Mouse (Mus musculus): Measurements from ENCODE around the gene Ranbp9. TPM values are rescaled to one million over a fixed set of nuclear protein-coding genes. Genes with fewer than 3 reads are reported as not detected.

Gene Ranbp9
- total and polyA plus RNA-seq, 3 experiments, result 17.1 to 25.9 TPM; not detected in 1

GRCm38 (mm10) chr13:43485278-43485976 is 4.3 kb upstream of the Ranbp9 start (continued):
- TF ChIP-seq ZMIZ1 (IDR thresholded peaks at IDR 0.05; ENCODE audit: low read depth, low read length) (no peak), RCOR1 (IDR thresholded peaks at IDR 0.05; ENCODE audit: low read depth, low read length) (peak; percentile 70), MEF2A (IDR thresholded peaks at IDR 0.05; ENCODE audit: extremely low read depth, insufficient replicate concordance, low read depth, low read length, poor library complexity, severe bottlenecking) (no peak), UBTF (IDR thresholded peaks at IDR 0.05; ENCODE audit: borderline replicate concordance, insufficient read depth, low read depth, low read length) (no peak), NRF1 (IDR thresholded peaks at IDR 0.05; ENCODE audit: insufficient read depth, low read depth, low read length, poor library complexity, severe bottlenecking) (no peak), MAFK (IDR thresholded peaks at IDR 0.05; ENCODE audit: borderline replicate concordance, low read depth, low read length) (no peak), SMC3 (IDR thresholded peaks at IDR 0.05; ENCODE audit: low read depth, low read length) (no peak), USF1 (IDR thresholded peaks at IDR 0.05; ENCODE audit: low read depth, low read length) (no peak), NELFE (IDR thresholded peaks at IDR 0.05; ENCODE audit: low read depth, low read length) (no peak), POLR2AphosphoS2 (IDR thresholded peaks at IDR 0.05; ENCODE audit: low read length) (no peak), ZC3H11A (IDR thresholded peaks at IDR 0.05; ENCODE audit: low read depth, low read length) (no peak), MYC (IDR thresholded peaks at IDR 0.05; ENCODE audit: low read depth, low read length) (no peak), SIN3A (IDR thresholded peaks at IDR 0.05; ENCODE audit: low read length) (0 out of 2 replicates have a peak, but pooled peaks have one; percentile 15), MYB (IDR thresholded peaks at IDR 0.05; ENCODE audit: low read depth, low read length) (peak; percentile 56; the same call in 1 of the 2 replicates), GABPA (IDR thresholded peaks at IDR 0.05; ENCODE audit: low read depth, low read length) (no peak)

GRCm38 (mm10) chr13:43482782-43483181 is 1.7 kb upstream of the Ranbp9 start:
- Histone ChIP-seq H3K36me3 (ENCODE audit: control insufficient read depth in 1 of 2, insufficient read depth in 2 of 2, low read length in 2 of 2) (peaks cover 0 to 24% of the 10 kb centered on the region in 2 experiments; a peak in 2 of 4 replicates), H3K27me3 (ENCODE audit: control insufficient read depth in 1 of 2, insufficient read depth in 2 of 2, low read length in 2 of 2) (no peaks in the 10 kb centered on the region; a peak in 1 of 4 replicates), H3K4me1 (ENCODE audit: control insufficient read depth in 1 of 2, insufficient read depth in 2 of 2, low read length in 2 of 2) (peaks cover 15 to 21% of the 10 kb centered on the region in 2 experiments), H3K9me3 (replicated peaks; ENCODE audit: insufficient read depth, low read length) (no peaks in the 10 kb centered on the region), H3K27ac (ENCODE audit: control insufficient read depth, low read depth, low read length) (no peak overlapping the region), H3K79me2 (ENCODE audit: control insufficient read depth, insufficient read depth, low read length, poor library complexity) (peaks cover 29% of the 10 kb centered on the region), H3K9ac (ENCODE audit: control insufficient read depth, low read depth, low read length, poor library complexity, severe bottlenecking) (no peak overlapping the region), H3K4me3 (ENCODE audit: control insufficient read depth in 1 of 2, insufficient read depth in 1 of 2, low read depth in 2 of 2, low read length in 2 of 2) (no peak overlapping the region)
- TF ChIP-seq POLR2AphosphoS2 (IDR thresholded peaks at IDR 0.05; ENCODE audit: low read length) (no peak), E2F4 (IDR thresholded peaks at IDR 0.05; ENCODE audit: borderline replicate concordance, low read depth, low read length) (no peak), RAD21 (IDR thresholded peaks at IDR 0.05; ENCODE audit: low read depth, low read length) (no peak), ZC3H11A (IDR thresholded peaks at IDR 0.05; ENCODE audit: low read depth, low read length) (no peak), JUND (IDR thresholded peaks at IDR 0.05; ENCODE audit: low read depth, low read length) (no peak), TCF12 (IDR thresholded peaks at IDR 0.05; ENCODE audit: low read depth, low read length) (peak; percentile 38; the same call in 1 of the 2 replicates), KAT2A (conservative IDR thresholded peaks at IDR 0.05; ENCODE audit: low read depth, low read length) (no peak), TAL1 (IDR thresholded peaks at IDR 0.05; ENCODE audit: low read length) (no peak), RCOR1 (IDR thresholded peaks at IDR 0.05; ENCODE audit: low read depth, low read length) (peak; percentile 61; the same call in 1 of the 2 replicates), GATA1 (IDR thresholded peaks at IDR 0.05; ENCODE audit: low read depth, low read length) (peak; percentile 70), MAX (IDR thresholded peaks at IDR 0.05; ENCODE audit: low read length) (no peak), EP300 (IDR thresholded peaks at IDR 0.05; ENCODE audit: low read depth in 1 of 2, low read length in 2 of 2) (peak; percentile 43 to 54; a peak in 3 of 4 replicates), BHLHE40 (IDR thresholded peaks at IDR 0.05; ENCODE audit: borderline replicate concordance, low read depth, low read length) (no peak), CTCF (IDR thresholded peaks at IDR 0.05 in 2 of 3, conservative IDR thresholded peaks at IDR 0.05 in 1 of 3; ENCODE audit: control insufficient read depth in 1 of 3, insufficient read depth in 1 of 3, low read depth in 2 of 3, low read length in 3 of 3, poor library complexity in 1 of 3, severe bottlenecking in 1 of 3) (no peak)
- no peak for DNase-seq (ENCODE audit: low read depth, low spot score)
